Mouse (Mus musculus) erythroblast, embryonic 14.5 days (primary cell): ENCODE data around the gene Nav2.

ENCODE experiments used
- GATA1 ChIP-seq: IDR thresholded peaks from 2 replicates; pipeline ENCODE4 v1.6.1; 2012; ENCODE audit warnings: low read length, inconsistent platforms, mixed read lengths
- TAL1 ChIP-seq: IDR thresholded peaks from 3 replicates; pipeline ENCODE4 v1.6.1; 2012; ENCODE audit warnings: low read length, inconsistent platforms, mixed read lengths

- TF ChIP-seq GATA1 (no peak), TAL1 (no peak)
These were observed 483.7 kb downstream of the Nav2 start for GRCm38 (mm10) chr7:49392180-49392579.
